20 mouse cellular contexts compared by ENCODE assay signal in genomic region chr7:83609891-83610290, GRCm38 (mm10). TPM values are rescaled to one million over a fixed set of nuclear protein-coding genes. Genes with fewer than 3 reads are reported as not detected.
DNase-seq lines count a peak whose midpoint lies in the region; ATAC-seq and TF ChIP-seq lines count a peak whose summit lies in the region.
"Had no signal": no experiment of that assay in that cellular context is flagged by ENCODE, and none has a peak within 500 bp of the region (broad histone marks: within the 10 kb centered on the region; RNA-seq: fewer than 3 reads in every experiment).

No protein-coding gene starts in this region.

- H3K4me1 ChIP-seq in spleen, adult 2 months (ENCODE audit: control insufficient read depth, insufficient read depth, insufficient read length) = peaks cover 3% of the 10 kb centered on the region; the same call in 1 of the 2 replicates
- H3K4me1 ChIP-seq: forebrain, embryonic 15.5 days; heart, embryonic 12.5 days; hindbrain, embryonic 10.5 days had no signal

- intact Hi-C loops in left cerebral cortex, postnatal 10 days (cut with DNase I) = no loop called here

- peak overlapping the region; percentile 74 for H3K27ac ChIP-seq in spleen, adult 2 months (ENCODE audit: insufficient read depth, low read length)
- H3K27ac ChIP-seq: embryonic facial prominence, embryonic 12.5 days; forebrain, embryonic 15.5 days; heart, adult 2 months; hindbrain, embryonic 10.5 days; hindbrain, embryonic 14.5 days had no signal

- no peaks in the 10 kb centered on the region for H3K36me3 ChIP-seq in spleen, adult 2 months (ENCODE audit: control insufficient read depth, insufficient read depth, low read length)
- H3K36me3 ChIP-seq: embryonic facial prominence, embryonic 12.5 days; forebrain, embryonic 15.5 days; G1E; heart, embryonic 12.5 days; hindbrain, embryonic 10.5 days had no signal

- no peak for TF ChIP-seq POLR2A in spleen, adult 2 months (IDR thresholded peaks at IDR 0.05; ENCODE audit: low read depth, low read length)

- ATAC-seq in CD4-positive, CD25-positive, alpha-beta regulatory T cell, adult 4 months = peak; percentile 94
- ATAC-seq: forebrain, embryonic 15.5 days had no signal

- H3K4me3 ChIP-seq in spleen, adult 2 months (ENCODE audit: extremely low read depth, insufficient read depth, insufficient read length) = no peak overlapping the region
- H3K4me3 ChIP-seq: embryonic facial prominence, embryonic 12.5 days; forebrain, embryonic 15.5 days; heart, adult 2 months; heart, embryonic 12.5 days; hindbrain, embryonic 10.5 days had no signal

- TF ChIP-seq CTCF in spleen, adult 2 months (IDR thresholded peaks at IDR 0.05; ENCODE audit: extremely low read depth, insufficient read depth, insufficient read length, insufficient replicate concordance) = no peak

- 83% methylated on average over 4 of the region's 4 CpGs for WGBS in spleen, adult 2 months

- DNase-seq in spleen, adult 2 months (ENCODE audit: low read depth in 1 of 2, low spot score in 2 of 2) = peak in 1 of 2 experiments; percentile 50
- DNase-seq in spleen, postnatal 36 days (ENCODE audit: low spot score in 2 of 2) = no peak
- DNase-seq in induced T-regulatory cell, adult 2 months (ENCODE audit: low read depth) = peak; percentile 47
- no peak for DNase-seq in left cerebral cortex, postnatal 10 days (ENCODE audit: extremely low spot score in 1 of 2, low spot score in 2 of 2)
- DNase-seq in kidney, adult 9 months = no peak
- no peak for DNase-seq in yolk sac, embryonic 10.5 days (ENCODE audit: low spot score)
- DNase-seq: adrenal gland, postnatal 14 days; B cell, adult 2 months; cerebellum, adult 11-12 months; cerebellum, adult 9-10 months; cerebellum, postnatal 25 days; gastrocnemius, postnatal 10 days; heart, adult 2 months had no signal

- no peaks in the 10 kb centered on the region for H3K27me3 ChIP-seq in spleen, adult 2 months (ENCODE audit: control insufficient read depth, insufficient read depth, low read length)
- H3K27me3 ChIP-seq: embryonic facial prominence, embryonic 12.5 days; forebrain, embryonic 15.5 days; heart, embryonic 12.5 days had no signal

RNA-seq across cellular contexts. Expression of gene Stard5, which starts 21.9 kb away (rescaled TPM):
- 15.6 and 18.4 TPM in 2 replicates for polyA plus RNA-seq in spleen, adult 2 months (2012; rRNA removed)
- 10 to 100 TPM; 49.3 to 54.4 TPM for polyA plus RNA-seq in CD4-positive, CD25-positive, alpha-beta regulatory T cell, adult 4 months (2017; shearing (Covaris generic))
- 1 to 10 TPM; 7.6 to 8.2 TPM for total RNA-seq in left cerebral cortex, postnatal 10 days (2021)

RNA-seq across cellular contexts. Expression of gene Tmc3, which starts 25.2 kb away (rescaled TPM):
- polyA plus RNA-seq in spleen, adult 2 months (2012; rRNA removed) = 0.74 and 0.77 TPM in 2 replicates
- under 1 TPM; 0.79 to 1.00 TPM for polyA plus RNA-seq in CD4-positive, CD25-positive, alpha-beta regulatory T cell, adult 4 months (2017; shearing (Covaris generic))
- total RNA-seq in left cerebral cortex, postnatal 10 days (2021) = under 1 TPM; 0.11 to 0.12 TPM
- polyA plus RNA-seq: G1E had no signal
